Mouse (Mus musculus) heart, embryonic 11.5 days (tissue): ENCODE measurements at regions not wholly inside any gene's neighbourhood (a gene's known extent, or its start where the extent isn't known, plus 50 kb on each side); places are given as distances from the start of the nearest gene placed in this dataset.

Experiments
- ATAC-seq: fragments of 200-750 bp; cut with Nextera tagmentation; replicated peaks from 2 replicates; pipeline ENCODE4 v1.8.0; 2017; ENCODE audit warnings: moderate library complexity; ENCODE audit not compliant: insufficient number of reproducible peaks, low FRiP score, low TSS enrichment
- H3K27ac ChIP-seq: fragments of 300-500 bp; sonication (generic); 2 replicates; pipeline ENCODE4 v1.5.1; 2014; ENCODE audit warnings: mild to moderate bottlenecking, low read depth, low read length
- H3K27me3 ChIP-seq: fragments of 300-500 bp; sonication (generic); 2 replicates; pipeline ENCODE4 v1.6.1; 2014; ENCODE audit warnings: mild to moderate bottlenecking, low read length, mixed read lengths; ENCODE audit not compliant: control insufficient read depth, insufficient read depth
- H3K36me3 ChIP-seq: fragments of 300-500 bp; sonication (generic); 2 replicates; pipeline ENCODE4 v1.6.1; 2014; ENCODE audit warnings: mild to moderate bottlenecking, low read length, moderate library complexity, mixed read lengths; ENCODE audit not compliant: control insufficient read depth, insufficient read depth
- H3K4me1 ChIP-seq: fragments of 300-500 bp; sonication (generic); 2 replicates; pipeline ENCODE4 v1.6.1; 2014; ENCODE audit warnings: low read length; ENCODE audit not compliant: control insufficient read depth, insufficient read depth
- H3K4me2 ChIP-seq: fragments of 300-500 bp; sonication (generic); 2 replicates; pipeline ENCODE4 v1.6.1; 2014; ENCODE audit warnings: mild to moderate bottlenecking, moderate library complexity
- H3K4me3 ChIP-seq: fragments of 300-500 bp; sonication (generic); 2 replicates; pipeline ENCODE4 v1.5.1; 2014; ENCODE audit warnings: low read depth, low read length
- H3K9ac ChIP-seq: fragments of 300-500 bp; sonication (generic); 2 replicates; pipeline ENCODE4 v1.6.1; 2014; ENCODE audit warnings: mild to moderate bottlenecking, low read depth, low read length, moderate library complexity
- H3K9me3 ChIP-seq: fragments of 300-500 bp; sonication (generic); replicated peaks from 2 replicates; pipeline ENCODE4 v1.6.1; 2016; ENCODE audit warnings: low read length; ENCODE audit not compliant: control insufficient read depth
- WGBS: fragments of 180-500 bp; shearing (Covaris S2); extraction: QIAGEN DNeasy Blood & Tissue Kit; methylation state at CpG from one replicate; pipeline ENCODE4 v1.1.7; 2014; ENCODE audit not compliant: insufficient replicate concordance; 5-methylcytosine and 5-hydroxymethylcytosine counted together

GRCm38 (mm10) chr3:143156174-143156573 lies 274.4 kb upstream of the Pkn2 start:
- H3K27me3 ChIP-seq: no peaks in the 10 kb centered on the region
- no peak overlapping the region for H3K4me2 ChIP-seq
- H3K9ac ChIP-seq: no peak overlapping the region
- H3K27ac ChIP-seq: no peak overlapping the region
- no peaks in the 10 kb centered on the region for H3K9me3 ChIP-seq
- WGBS: 53% methylated on average over 1 of the region's 1 CpGs
- H3K36me3 ChIP-seq: no peaks in the 10 kb centered on the region
- no peak overlapping the region for H3K4me3 ChIP-seq
- ATAC-seq: no peak
- H3K4me1 ChIP-seq: no peaks in the 10 kb centered on the region

- no peaks in the 10 kb centered on the region for H3K9me3 ChIP-seq
- no peak overlapping the region for H3K4me2 ChIP-seq
- H3K27ac ChIP-seq: no peak overlapping the region
- no peak overlapping the region for H3K4me3 ChIP-seq
- ATAC-seq: no peak
- 83% methylated on average over 1 of the region's 1 CpGs for WGBS
- no peaks in the 10 kb centered on the region for H3K4me1 ChIP-seq
- H3K27me3 ChIP-seq: no peaks in the 10 kb centered on the region
- H3K9ac ChIP-seq: no peak overlapping the region
- no peaks in the 10 kb centered on the region for H3K36me3 ChIP-seq
Measured at GRCm38 (mm10) chr3:143155556-143155955, 273.8 kb upstream of the Pkn2 start.

- Histone ChIP-seq H3K4me1 (no peaks in the 10 kb centered on the region), H3K36me3 (no peaks in the 10 kb centered on the region), H3K4me2 (no peak overlapping the region), H3K4me3 (no peak overlapping the region), H3K9ac (no peak overlapping the region), H3K9me3 (no peaks in the 10 kb centered on the region), H3K27me3 (no peaks in the 10 kb centered on the region), H3K27ac (no peak overlapping the region)
- 62% methylated on average over 8 of the region's 8 CpGs for WGBS
- no peak for ATAC-seq
Measured at GRCm38 (mm10) chr3:143147471-143147870, 265.7 kb upstream of the Pkn2 start.

GRCm38 (mm10) chr3:143138952-143139351 lies 257.1 kb upstream of the Pkn2 start:
- no peaks in the 10 kb centered on the region for H3K9me3 ChIP-seq
- H3K4me2 ChIP-seq: no peak overlapping the region
- WGBS: 73% methylated on average over 3 of the region's 3 CpGs
- H3K4me1 ChIP-seq: no peaks in the 10 kb centered on the region
- H3K27me3 ChIP-seq: no peaks in the 10 kb centered on the region
- no peak overlapping the region for H3K4me3 ChIP-seq
- H3K9ac ChIP-seq: no peak overlapping the region
- H3K36me3 ChIP-seq: no peaks in the 10 kb centered on the region
- H3K27ac ChIP-seq: no peak overlapping the region
- ATAC-seq: no peak

- H3K9me3 ChIP-seq: no peaks in the 10 kb centered on the region
- ATAC-seq: no peak
- whole genome bisulfite sequencing: 86% methylated on average over 2 of the region's 2 CpGs
Measured at GRCm38 (mm10) chr3:143134528-143134927, 252.7 kb upstream of the Pkn2 start.

GRCm38 (mm10) chr3:143107733-143108291 lies 226.0 kb upstream of the Pkn2 start:
- no peak overlapping the region for H3K4me3 ChIP-seq
- H3K36me3 ChIP-seq: no peaks in the 10 kb centered on the region
- no peak overlapping the region for H3K27ac ChIP-seq
- no peaks in the 10 kb centered on the region for H3K9me3 ChIP-seq
- no peak overlapping the region for H3K9ac ChIP-seq
- no peak overlapping the region for H3K4me2 ChIP-seq
- ATAC-seq: no peak
- H3K27me3 ChIP-seq: no peaks in the 10 kb centered on the region
- WGBS: 72% methylated on average over 13 of the region's 13 CpGs
- H3K4me1 ChIP-seq: peaks cover 6% of the 10 kb centered on the region

More at GRCm38 (mm10) chr3:143134528-143134927, 252.7 kb upstream of the Pkn2 start:
- Histone ChIP-seq H3K36me3 (no peaks in the 10 kb centered on the region), H3K9ac (no peak overlapping the region), H3K27me3 (no peaks in the 10 kb centered on the region), H3K4me1 (no peaks in the 10 kb centered on the region), H3K4me2 (no peak overlapping the region), H3K27ac (no peak overlapping the region), H3K4me3 (no peak overlapping the region)

- H3K36me3 ChIP-seq: no peaks in the 10 kb centered on the region
- H3K4me2 ChIP-seq: no peak overlapping the region
- peaks cover 8% of the 10 kb centered on the region for H3K4me1 ChIP-seq
- 23% methylated on average over 2 of the region's 2 CpGs for WGBS
- ATAC-seq: no peak
- peaks cover 6% of the 10 kb centered on the region; the same call in 1 of the 2 replicates for H3K27me3 ChIP-seq
- H3K9ac ChIP-seq: no peak overlapping the region
- no peak overlapping the region for H3K4me3 ChIP-seq
- no peak overlapping the region for H3K27ac ChIP-seq
- H3K9me3 ChIP-seq: no peaks in the 10 kb centered on the region
Measured at GRCm38 (mm10) chr3:143104734-143105133, 222.9 kb upstream of the Pkn2 start.

GRCm38 (mm10) chr3:143103333-143103732 lies 221.5 kb upstream of the Pkn2 start:
- Histone ChIP-seq H3K4me2 (no peak overlapping the region), H3K9ac (no peak overlapping the region), H3K27me3 (peaks cover 6% of the 10 kb centered on the region; the same call in 1 of the 2 replicates), H3K4me3 (no peak overlapping the region), H3K9me3 (no peaks in the 10 kb centered on the region), H3K36me3 (no peaks in the 10 kb centered on the region), H3K27ac (no peak overlapping the region), H3K4me1 (peaks cover 8% of the 10 kb centered on the region)
- WGBS: 31% methylated on average over 3 of the region's 3 CpGs
- ATAC-seq: no peak
